Mouse (Mus musculus): ENCODE data around the gene B3galnt1.

DNA sequence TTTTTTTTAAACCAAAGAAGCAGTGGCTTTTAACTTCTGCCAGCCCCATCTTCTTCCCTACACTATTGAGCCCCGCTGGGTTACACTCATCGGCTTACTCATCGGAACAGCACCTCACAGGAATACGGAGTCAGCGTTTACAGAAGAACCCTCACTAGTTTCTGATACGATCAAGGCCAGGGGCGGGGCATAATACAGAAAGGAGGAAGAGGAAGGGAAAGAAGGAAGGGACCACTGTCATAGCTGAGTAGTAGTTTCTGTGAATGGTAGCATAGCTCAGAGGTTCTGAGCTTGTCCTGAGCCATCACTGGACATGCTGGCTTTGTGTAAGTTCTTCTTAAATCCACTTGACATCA is 38.8 kb downstream of the B3galnt1 start:
- TF ChIP-seq CTCF (IDR thresholded peaks at IDR 0.05; ENCODE audit: borderline replicate concordance, control insufficient read depth, extremely low read depth, insufficient read depth, low read length, poor library complexity): no peak
- TF ChIP-seq POLR2A (IDR thresholded peaks at IDR 0.05; ENCODE audit: control insufficient read depth, extremely low read depth, insufficient read depth, low read length, poor library complexity): no peak

All from thymus, adult 2 months (tissue).